In the genomic region with DNA sequence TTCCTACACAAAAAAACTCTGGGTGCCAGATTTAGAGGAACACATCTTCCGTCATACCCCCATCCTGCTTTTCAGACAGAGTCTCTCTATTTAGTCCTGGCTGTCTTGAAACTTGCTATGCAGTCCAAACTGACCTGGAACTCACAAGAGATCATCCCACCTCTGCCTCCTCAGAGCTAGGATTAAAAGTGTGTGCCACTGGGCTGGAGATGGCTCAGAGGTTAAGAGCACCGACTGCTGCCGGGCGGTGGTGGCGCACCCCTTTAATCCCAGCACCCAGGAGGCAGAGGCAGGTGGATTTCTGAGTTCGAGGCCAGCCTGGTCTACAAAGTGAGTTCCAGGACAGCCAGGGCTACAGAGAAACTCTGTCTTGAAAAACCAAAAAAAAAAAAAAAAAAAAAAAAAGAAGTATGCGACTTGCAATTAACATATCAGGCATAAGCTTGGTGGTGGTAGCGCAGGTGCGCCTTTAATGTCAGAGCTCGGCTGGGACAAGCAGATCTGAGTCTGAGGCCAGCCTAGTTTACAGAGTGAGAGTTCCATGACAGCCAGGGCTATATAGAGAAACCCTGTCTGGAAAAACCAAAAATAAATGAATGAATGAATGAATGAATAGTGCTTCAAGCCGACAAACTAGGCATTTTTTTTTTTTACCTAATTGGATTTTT, we compare ENCODE assay signal across 8 mouse cellular contexts. TPM values are rescaled to one million over a fixed set of nuclear protein-coding genes. Genes with fewer than 3 reads are reported as not detected.
DNase-seq lines count a peak whose midpoint lies in the region; ATAC-seq lines count a peak whose summit lies in the region.

No protein-coding gene starts in this region.

- H3K4me1 ChIP-seq in embryonic facial prominence, embryonic 14.5 days (ENCODE audit: control insufficient read depth, insufficient read depth, low read length), result peaks cover 12% of the 10 kb centered on the region
- peaks cover 14% of the 10 kb centered on the region; the same call in 1 of the 2 replicates for H3K4me1 ChIP-seq in limb, embryonic 15.5 days
- peaks cover 7% of the 10 kb centered on the region; the same call in 1 of the 2 replicates for H3K4me1 ChIP-seq in stomach, embryonic 14.5 days (ENCODE audit: control insufficient read depth, insufficient read depth, low read length)

- H3K27me3 ChIP-seq in embryonic facial prominence, embryonic 14.5 days (replicated peaks; ENCODE audit: control insufficient read depth, insufficient read depth, low read length), result no peaks in the 10 kb centered on the region
- no peaks in the 10 kb centered on the region for H3K27me3 ChIP-seq in limb, embryonic 15.5 days
- H3K27me3 ChIP-seq in stomach, embryonic 14.5 days (ENCODE audit: control insufficient read depth, insufficient read depth, low read length), result no peaks in the 10 kb centered on the region

- H3K4me3 ChIP-seq in embryonic facial prominence, embryonic 14.5 days (ENCODE audit: low read depth, low read length), result peak overlapping the region; percentile 95
- peak overlapping the region; percentile 67 for H3K4me3 ChIP-seq in limb, embryonic 15.5 days
- peak overlapping the region; percentile 98 for H3K4me3 ChIP-seq in stomach, embryonic 14.5 days (ENCODE audit: low read depth, low read length)

- WGBS in embryonic facial prominence, embryonic 14.5 days, result 35% methylated on average over 11 of the region's 11 CpGs
- 30% methylated on average over 11 of the region's 11 CpGs for WGBS in limb, embryonic 15.5 days
- WGBS in stomach, embryonic 14.5 days, result 27% methylated on average over 11 of the region's 11 CpGs

- H3K9me3 ChIP-seq in embryonic facial prominence, embryonic 14.5 days (ENCODE audit: control insufficient read depth, low read length), result no peaks in the 10 kb centered on the region
- H3K9me3 ChIP-seq in limb, embryonic 15.5 days, result no peaks in the 10 kb centered on the region
- H3K9me3 ChIP-seq in stomach, embryonic 14.5 days (ENCODE audit: control insufficient read depth, low read depth, low read length), result no peaks in the 10 kb centered on the region

- H3K36me3 ChIP-seq in embryonic facial prominence, embryonic 14.5 days (ENCODE audit: control insufficient read depth, insufficient read depth, low read length), result peaks cover 4% of the 10 kb centered on the region
- peaks cover 5% of the 10 kb centered on the region for H3K36me3 ChIP-seq in limb, embryonic 15.5 days
- no peaks in the 10 kb centered on the region for H3K36me3 ChIP-seq in stomach, embryonic 14.5 days (ENCODE audit: control insufficient read depth, insufficient read depth, low read length)

- peak overlapping the region; percentile 74 for H3K4me2 ChIP-seq in embryonic facial prominence, embryonic 14.5 days (ENCODE audit: low read depth, low read length)
- peak overlapping the region; percentile 68 for H3K4me2 ChIP-seq in limb, embryonic 15.5 days
- H3K4me2 ChIP-seq in stomach, embryonic 14.5 days (replicated peaks; ENCODE audit: low read depth, low read length), result peak overlapping the region; percentile 63

- peak; percentile 22 to 24 for DNase-seq in cerebellum, postnatal 25 days
- no peak for DNase-seq in cerebellum, postnatal 4 days (ENCODE audit: low spot score in 2 of 2)
- DNase-seq in B cell, adult 2 months, result peak; percentile 25 to 37
- no peak for DNase-seq in embryonic facial prominence, embryonic 14.5 days (ENCODE audit: low spot score)
- no peak for DNase-seq in layer of hippocampus, adult 9-11 months
- no peak for DNase-seq in urinary bladder, postnatal 36 days (ENCODE audit: low spot score in 2 of 2)

- no peak for ATAC-seq in embryonic facial prominence, embryonic 14.5 days (ENCODE audit: low read depth)
- no peak for ATAC-seq in limb, embryonic 15.5 days (ENCODE audit: insufficient number of reproducible peaks, low FRiP score, low TSS enrichment, low read depth)
- ATAC-seq in stomach, embryonic 14.5 days (ENCODE audit: insufficient number of reproducible peaks, insufficient read depth, low FRiP score, low read depth), result no peak

- H3K9ac ChIP-seq in embryonic facial prominence, embryonic 14.5 days (ENCODE audit: low read depth, low read length), result peak overlapping the region; percentile 94
- H3K9ac ChIP-seq in limb, embryonic 15.5 days, result no peak overlapping the region
- peak overlapping the region; percentile 76 for H3K9ac ChIP-seq in stomach, embryonic 14.5 days (replicated peaks; ENCODE audit: low read depth, low read length)

- H3K27ac ChIP-seq in embryonic facial prominence, embryonic 14.5 days (replicated peaks; ENCODE audit: low read depth, low read length), result no peak overlapping the region
- no peak overlapping the region for H3K27ac ChIP-seq in limb, embryonic 15.5 days
- H3K27ac ChIP-seq in stomach, embryonic 14.5 days (ENCODE audit: low read length), result no peak overlapping the region

RNA-seq across cellular contexts. Expression of gene Pspc1, which starts 1.4 kb away (rescaled TPM):
- 27.1 and 29.8 TPM in 2 replicates for polyA plus RNA-seq in embryonic facial prominence, embryonic 14.5 days (2014; fragmentation: Nextera tagmentation; extraction: Ambion mirVana)
- 22.1 and 25.2 TPM in 2 replicates for polyA plus RNA-seq in limb, embryonic 15.5 days (2015; fragmentation: Nextera tagmentation; extraction: Ambion mirVana)
- polyA plus RNA-seq in stomach, embryonic 14.5 days (2014; fragmentation: Nextera tagmentation; extraction: Ambion mirVana), result 35.7 and 36.8 TPM in 2 replicates

RNA-seq across cellular contexts. Expression of gene Zmym5, which starts 34.8 kb away (rescaled TPM):
- polyA plus RNA-seq in embryonic facial prominence, embryonic 14.5 days (2014; fragmentation: Nextera tagmentation; extraction: Ambion mirVana), result 19.8 TPM in 2 replicates
- 25.9 and 26.4 TPM in 2 replicates for polyA plus RNA-seq in limb, embryonic 15.5 days (2015; fragmentation: Nextera tagmentation; extraction: Ambion mirVana)
- 27.6 and 27.8 TPM in 2 replicates for polyA plus RNA-seq in stomach, embryonic 14.5 days (2014; fragmentation: Nextera tagmentation; extraction: Ambion mirVana)

Comparison
In these comparisons a context has a peak if more than half of its experiments do, and no peak if none do; other contexts are left out.
1. DNase-seq: peak in cerebellum, postnatal 25 days (2 of 2) and B cell, adult 2 months (2 of 2); none in cerebellum, postnatal 4 days (0 of 2), embryonic facial prominence, embryonic 14.5 days (single experiment), layer of hippocampus, adult 9-11 months (single experiment) and urinary bladder, postnatal 36 days (0 of 2).
2. Peak in every context shown above with its lines, with median percentiles within 50 percentile points of each other: H3K4me2 ChIP-seq and H3K4me3 ChIP-seq.